Mouse (Mus musculus): ENCODE measurements around the gene Sh3tc1. TPM values are rescaled to one million over a fixed set of nuclear protein-coding genes. Genes with fewer than 3 reads are reported as not detected.

The Sh3tc1 gene
- polyA plus RNA-seq, 1 experiment from 2014 or later = 4.7 TPM

GRCm38 (mm10) chr5:35758081-35759053, 18.6 kb upstream of the Sh3tc1 start:
- H3K27ac ChIP-seq (ENCODE audit: low read depth, low read length) = no peak overlapping the region
- H3K36me3 ChIP-seq (ENCODE audit: control insufficient read depth, insufficient read depth, low read length) = no peaks in the 10 kb centered on the region
- peak overlapping the region; percentile 52; the same call in 1 of the 2 replicates for H3K9ac ChIP-seq (ENCODE audit: low read depth, low read length)
- H3K4me3 ChIP-seq (ENCODE audit: low read depth, low read length) = peak overlapping the region; percentile 54
- peak; percentile 9; the same call in 1 of the 2 replicates for ATAC-seq (replicated peaks; ENCODE audit: insufficient number of reproducible peaks, low FRiP score, low TSS enrichment)
- 0 out of 2 replicates have a peak, but pooled peaks cover 3% of the 10 kb centered on the region for H3K4me1 ChIP-seq (ENCODE audit: control insufficient read depth, insufficient read depth, low read length)
- WGBS (ENCODE audit: insufficient replicate concordance) = 2% methylated on average over 40 of the region's 40 CpGs
- no peaks in the 10 kb centered on the region for H3K9me3 ChIP-seq (replicated peaks; ENCODE audit: control insufficient read depth, low read length)
- peaks cover 53% of the 10 kb centered on the region for H3K27me3 ChIP-seq (ENCODE audit: control insufficient read depth, insufficient read depth, low read length)
- H3K4me2 ChIP-seq = peak overlapping the region; percentile 98

- peak within 1 kb of the TSS; percentile 52; the same call in 1 of the 2 replicates for H3K9ac ChIP-seq (ENCODE audit: low read depth, low read length)
Observed at GRCm38 (mm10) chr5:35757639-35758001, 17.8 kb upstream of the Sh3tc1 start, which contains the start of gene Ablim2. Gene Ablim2 (plus strand): TSS chr5:35757880.

DNA sequence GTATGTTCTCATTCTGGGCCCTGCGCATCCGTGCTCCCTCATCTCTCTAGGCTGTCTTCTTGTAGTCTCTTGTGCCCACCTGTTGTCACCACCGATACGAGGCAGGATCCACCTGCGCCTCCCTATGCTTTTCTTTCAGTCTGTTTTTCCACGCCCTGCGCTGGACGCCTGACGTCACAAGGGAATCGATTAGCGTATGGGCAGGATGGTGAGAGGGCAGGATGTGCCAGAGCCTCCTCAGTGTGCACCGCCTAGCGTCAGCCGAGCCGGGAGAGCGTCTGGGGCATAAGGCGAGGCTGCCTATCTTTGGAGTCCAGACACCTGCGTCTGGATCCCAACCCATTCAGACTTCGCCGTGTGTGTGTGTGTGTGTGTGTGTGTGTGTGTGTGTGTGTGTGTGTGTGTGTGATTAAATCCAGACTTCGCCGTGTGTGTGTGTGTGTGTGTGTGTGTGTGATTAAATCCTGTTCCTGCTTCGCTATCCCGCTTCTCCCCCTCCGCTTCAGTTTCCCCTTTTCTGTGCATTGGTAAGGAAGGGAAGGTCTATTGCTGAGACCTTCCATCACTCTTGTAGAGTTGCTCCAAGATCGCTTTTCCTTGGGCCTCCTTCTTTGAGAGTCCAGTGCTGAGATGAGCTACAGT, 17.3 kb upstream of the Sh3tc1 start:
- Histone ChIP-seq H3K27ac (ENCODE audit: low read depth, low read length) (no peak overlapping the region), H3K4me2 (peak overlapping the region; percentile 98), H3K4me1 (ENCODE audit: control insufficient read depth, insufficient read depth, low read length) (0 out of 2 replicates have a peak, but pooled peaks cover 3% of the 10 kb centered on the region), H3K9ac (ENCODE audit: low read depth, low read length) (no peak overlapping the region), H3K9me3 (replicated peaks; ENCODE audit: control insufficient read depth, low read length) (no peaks in the 10 kb centered on the region), H3K4me3 (ENCODE audit: low read depth, low read length) (peak overlapping the region; percentile 54), H3K27me3 (ENCODE audit: control insufficient read depth, insufficient read depth, low read length) (peaks cover 41% of the 10 kb centered on the region), H3K36me3 (ENCODE audit: control insufficient read depth, insufficient read depth, low read length) (no peaks in the 10 kb centered on the region)
- 17% methylated on average over 26 of the region's 26 CpGs for WGBS (ENCODE audit: insufficient replicate concordance)
- no peak for ATAC-seq (replicated peaks; ENCODE audit: insufficient number of reproducible peaks, low FRiP score, low TSS enrichment)

More at GRCm38 (mm10) chr5:35757639-35758001, 17.8 kb upstream of the Sh3tc1 start, which contains the start of gene Ablim2:
- 0 out of 2 replicates have a peak, but pooled peaks cover 3% of the 10 kb centered on the region for H3K4me1 ChIP-seq (ENCODE audit: control insufficient read depth, insufficient read depth, low read length)
- H3K4me3 ChIP-seq (ENCODE audit: low read depth, low read length) = peak within 1 kb of the TSS; percentile 54
- WGBS (ENCODE audit: insufficient replicate concordance) = under 1% methylated on average over 34 of the region's 35 CpGs
- H3K4me2 ChIP-seq = peak within 1 kb of the TSS; percentile 98
- no peak within 1 kb of the TSS for H3K27ac ChIP-seq (ENCODE audit: low read depth, low read length)
- ATAC-seq (replicated peaks; ENCODE audit: insufficient number of reproducible peaks, low FRiP score, low TSS enrichment) = peak; percentile 84
- no peaks in the 10 kb centered on the region for H3K36me3 ChIP-seq (ENCODE audit: control insufficient read depth, insufficient read depth, low read length)
- peaks cover 45% of the 10 kb centered on the region for H3K27me3 ChIP-seq (ENCODE audit: control insufficient read depth, insufficient read depth, low read length)
- no peaks in the 10 kb centered on the region for H3K9me3 ChIP-seq (replicated peaks; ENCODE audit: control insufficient read depth, low read length)

GRCm38 (mm10) chr5:35756020-35756419, 16.2 kb upstream of the Sh3tc1 start:
- H3K27ac ChIP-seq (ENCODE audit: low read depth, low read length) = no peak overlapping the region
- 81% methylated on average over 4 of the region's 4 CpGs for WGBS (ENCODE audit: insufficient replicate concordance)
- H3K27me3 ChIP-seq (ENCODE audit: control insufficient read depth, insufficient read depth, low read length) = peaks cover 36% of the 10 kb centered on the region
- H3K4me3 ChIP-seq (ENCODE audit: low read depth, low read length) = no peak overlapping the region
- H3K9me3 ChIP-seq (replicated peaks; ENCODE audit: control insufficient read depth, low read length) = no peaks in the 10 kb centered on the region
- H3K4me2 ChIP-seq = no peak overlapping the region
- H3K9ac ChIP-seq (ENCODE audit: low read depth, low read length) = no peak overlapping the region
- H3K36me3 ChIP-seq (ENCODE audit: control insufficient read depth, insufficient read depth, low read length) = no peaks in the 10 kb centered on the region
- ATAC-seq (replicated peaks; ENCODE audit: insufficient number of reproducible peaks, low FRiP score, low TSS enrichment) = no peak
- H3K4me1 ChIP-seq (ENCODE audit: control insufficient read depth, insufficient read depth, low read length) = 0 out of 2 replicates have a peak, but pooled peaks cover 3% of the 10 kb centered on the region

DNA sequence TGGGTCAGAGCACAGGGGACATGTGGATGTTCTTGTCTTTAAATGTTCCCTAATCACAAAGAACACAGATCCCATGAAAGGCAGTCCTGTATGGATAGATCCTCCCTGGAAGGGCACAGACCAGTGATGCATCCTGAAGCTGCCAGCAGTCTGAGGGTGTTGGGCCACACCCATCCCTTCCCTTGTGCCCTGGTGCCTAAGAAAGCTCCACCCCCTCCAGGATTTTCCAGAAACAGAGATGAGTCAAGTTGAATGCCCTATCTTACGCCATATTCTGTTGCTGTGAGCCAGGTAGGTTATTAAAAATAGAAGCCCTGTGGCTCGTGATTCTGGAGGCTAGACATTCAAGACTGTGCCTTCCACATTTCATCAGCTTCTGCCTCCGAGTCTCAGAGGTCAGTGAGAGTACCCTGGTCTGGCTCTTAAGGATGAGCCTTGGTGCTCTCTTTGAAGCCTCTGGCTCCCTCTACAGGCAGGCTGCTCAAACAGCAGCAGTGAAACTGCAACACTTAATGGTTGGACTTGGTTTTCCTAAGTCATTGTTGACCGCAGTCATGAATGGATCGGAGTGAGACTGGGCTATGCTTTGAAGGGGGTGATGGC, 15.4 kb upstream of the Sh3tc1 start:
- no peak for ATAC-seq (replicated peaks; ENCODE audit: insufficient number of reproducible peaks, low FRiP score, low TSS enrichment)
- Histone ChIP-seq H3K4me2 (no peak overlapping the region), H3K27ac (ENCODE audit: low read depth, low read length) (no peak overlapping the region), H3K4me3 (ENCODE audit: low read depth, low read length) (no peak overlapping the region), H3K4me1 (ENCODE audit: control insufficient read depth, insufficient read depth, low read length) (0 out of 2 replicates have a peak, but pooled peaks cover 3% of the 10 kb centered on the region), H3K36me3 (ENCODE audit: control insufficient read depth, insufficient read depth, low read length) (no peaks in the 10 kb centered on the region), H3K27me3 (ENCODE audit: control insufficient read depth, insufficient read depth, low read length) (peaks cover 35% of the 10 kb centered on the region), H3K9ac (ENCODE audit: low read depth, low read length) (no peak overlapping the region), H3K9me3 (replicated peaks; ENCODE audit: control insufficient read depth, low read length) (no peaks in the 10 kb centered on the region)
- 25% methylated on average over 5 of the region's 5 CpGs for WGBS (ENCODE audit: insufficient replicate concordance)

DNA sequence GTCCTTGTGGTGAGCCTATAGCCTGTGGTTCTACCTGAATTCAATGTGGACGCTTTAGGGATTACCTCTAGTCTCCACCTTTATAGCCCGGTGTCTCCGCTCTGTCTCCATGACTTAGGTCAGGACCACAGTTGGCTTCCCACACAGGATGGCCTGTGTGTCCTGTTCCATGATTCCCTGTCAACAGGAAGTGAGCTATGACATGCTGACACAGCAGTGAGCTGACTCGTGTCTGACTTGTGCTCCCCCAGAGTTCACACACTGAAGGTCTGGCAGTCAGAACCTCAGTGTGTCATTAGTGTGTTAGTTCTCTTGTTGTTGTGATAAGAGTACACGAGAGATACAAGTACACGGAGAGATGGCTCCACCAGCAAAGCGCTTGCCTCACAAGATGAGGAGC, 11.2 kb upstream of the Sh3tc1 start:
- Histone ChIP-seq H3K4me1 (ENCODE audit: control insufficient read depth, insufficient read depth, low read length) (no peaks in the 10 kb centered on the region), H3K4me2 (no peak overlapping the region), H3K27me3 (ENCODE audit: control insufficient read depth, insufficient read depth, low read length) (peaks cover 3% of the 10 kb centered on the region), H3K9ac (ENCODE audit: low read depth, low read length) (no peak overlapping the region), H3K27ac (ENCODE audit: low read depth, low read length) (no peak overlapping the region), H3K4me3 (ENCODE audit: low read depth, low read length) (no peak overlapping the region), H3K36me3 (ENCODE audit: control insufficient read depth, insufficient read depth, low read length) (no peaks in the 10 kb centered on the region), H3K9me3 (replicated peaks; ENCODE audit: control insufficient read depth, low read length) (no peaks in the 10 kb centered on the region)
- WGBS (ENCODE audit: insufficient replicate concordance) = 74% methylated on average over 7 of the region's 7 CpGs
- no peak for ATAC-seq (replicated peaks; ENCODE audit: insufficient number of reproducible peaks, low FRiP score, low TSS enrichment)

GRCm38 (mm10) chr5:35750026-35750425, 10.2 kb upstream of the Sh3tc1 start:
- ATAC-seq (replicated peaks; ENCODE audit: insufficient number of reproducible peaks, low FRiP score, low TSS enrichment) = no peak
- Histone ChIP-seq H3K4me1 (ENCODE audit: control insufficient read depth, insufficient read depth, low read length) (no peaks in the 10 kb centered on the region), H3K27me3 (ENCODE audit: control insufficient read depth, insufficient read depth, low read length) (no peaks in the 10 kb centered on the region; the same call in 1 of the 2 replicates), H3K27ac (ENCODE audit: low read depth, low read length) (no peak overlapping the region), H3K9me3 (replicated peaks; ENCODE audit: control insufficient read depth, low read length) (no peaks in the 10 kb centered on the region), H3K4me3 (ENCODE audit: low read depth, low read length) (no peak overlapping the region), H3K9ac (ENCODE audit: low read depth, low read length) (no peak overlapping the region), H3K4me2 (no peak overlapping the region), H3K36me3 (ENCODE audit: control insufficient read depth, insufficient read depth, low read length) (no peaks in the 10 kb centered on the region)
- WGBS (ENCODE audit: insufficient replicate concordance) = 85% methylated on average over 1 of the region's 1 CpGs

- no peak for ATAC-seq (replicated peaks; ENCODE audit: insufficient number of reproducible peaks, low FRiP score, low TSS enrichment)
- no peaks in the 10 kb centered on the region for H3K36me3 ChIP-seq (ENCODE audit: control insufficient read depth, insufficient read depth, low read length)
- H3K9ac ChIP-seq (ENCODE audit: low read depth, low read length) = no peak overlapping the region
- no peak overlapping the region for H3K4me2 ChIP-seq
- H3K9me3 ChIP-seq (replicated peaks; ENCODE audit: control insufficient read depth, low read length) = no peaks in the 10 kb centered on the region
- 60% methylated on average over 3 of the region's 3 CpGs for WGBS (ENCODE audit: insufficient replicate concordance)
- no peak overlapping the region for H3K27ac ChIP-seq (ENCODE audit: low read depth, low read length)
- no peak overlapping the region for H3K4me3 ChIP-seq (ENCODE audit: low read depth, low read length)
- no peaks in the 10 kb centered on the region for H3K4me1 ChIP-seq (ENCODE audit: control insufficient read depth, insufficient read depth, low read length)
- H3K27me3 ChIP-seq (ENCODE audit: control insufficient read depth, insufficient read depth, low read length) = no peaks in the 10 kb centered on the region; the same call in 1 of the 2 replicates
Observed at GRCm38 (mm10) chr5:35749416-35749815, 9.6 kb upstream of the Sh3tc1 start.

Data from heart, embryonic 11.5 days (tissue).